Mouse (Mus musculus) heart, adult 9 months (tissue): ENCODE data around the gene Myo1g.
A peak's percentile ranks its signal among the peaks of the same experiment; 100 is the strongest.

Source experiments
- DNase-seq, 2 experiments: peaks; one replicate each; pipeline ENCODE4 v3.0.0; 2022; ENCODE audit warnings: low spot score in 2 of 2

Myo1g gene

DNA sequence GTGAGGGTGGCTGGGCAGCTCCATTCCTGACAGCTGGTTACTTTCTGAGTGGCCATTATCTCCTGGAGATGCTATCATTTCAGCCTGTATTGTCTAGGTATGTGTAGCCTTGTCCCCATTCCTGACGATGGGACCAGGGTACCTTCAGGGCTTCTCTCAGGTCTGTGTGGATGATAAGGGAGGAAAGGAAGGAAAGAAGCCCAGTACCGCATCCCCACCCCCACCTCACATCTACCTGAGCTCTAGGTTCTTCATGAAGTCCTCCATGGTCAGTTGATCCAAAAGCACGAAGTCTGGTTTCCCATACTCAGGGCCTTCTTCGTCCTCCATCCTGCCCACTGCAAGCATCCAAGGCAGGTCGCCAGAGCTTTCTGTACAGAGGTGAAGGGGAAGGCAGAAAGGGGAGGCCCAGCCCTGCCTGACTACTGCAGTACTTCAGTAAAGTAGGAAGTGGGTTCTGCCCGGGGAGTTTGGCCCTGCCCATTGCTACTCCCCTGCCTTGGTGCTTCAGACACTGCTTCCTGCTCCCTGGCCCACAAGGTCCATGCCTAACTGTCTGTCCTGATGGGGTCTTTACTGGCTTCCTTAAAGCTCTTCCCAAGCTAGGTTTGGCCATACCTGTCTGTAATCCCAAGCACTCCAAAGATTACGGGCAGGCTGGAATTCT is at the start of gene Myo1g:
Myo1g (minus strand) TSS at position 459 of the 667 bp plus-strand sequence.
- DNase-seq, result peak; percentile 12 to 37

DNA sequence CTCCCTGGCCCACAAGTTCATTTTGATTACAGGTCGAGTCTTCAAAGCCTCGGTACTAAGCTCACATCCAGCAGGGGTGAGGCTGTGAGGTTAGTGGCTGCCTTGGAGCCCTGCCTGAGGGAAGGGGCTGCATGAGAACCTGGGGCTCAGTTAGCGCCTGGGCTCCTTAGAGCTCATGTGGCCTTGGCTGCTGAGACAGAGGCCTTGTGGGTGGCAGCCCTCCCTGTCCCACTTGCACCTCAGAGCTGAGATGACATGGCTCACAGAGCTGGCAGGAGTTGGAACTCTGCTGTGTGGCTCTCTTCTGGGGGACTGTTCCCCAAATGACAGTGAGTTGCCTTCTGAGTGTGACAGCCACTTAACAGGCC is 48.6 kb upstream of the Myo1g start:
- DNase-seq, result no peak

DNA sequence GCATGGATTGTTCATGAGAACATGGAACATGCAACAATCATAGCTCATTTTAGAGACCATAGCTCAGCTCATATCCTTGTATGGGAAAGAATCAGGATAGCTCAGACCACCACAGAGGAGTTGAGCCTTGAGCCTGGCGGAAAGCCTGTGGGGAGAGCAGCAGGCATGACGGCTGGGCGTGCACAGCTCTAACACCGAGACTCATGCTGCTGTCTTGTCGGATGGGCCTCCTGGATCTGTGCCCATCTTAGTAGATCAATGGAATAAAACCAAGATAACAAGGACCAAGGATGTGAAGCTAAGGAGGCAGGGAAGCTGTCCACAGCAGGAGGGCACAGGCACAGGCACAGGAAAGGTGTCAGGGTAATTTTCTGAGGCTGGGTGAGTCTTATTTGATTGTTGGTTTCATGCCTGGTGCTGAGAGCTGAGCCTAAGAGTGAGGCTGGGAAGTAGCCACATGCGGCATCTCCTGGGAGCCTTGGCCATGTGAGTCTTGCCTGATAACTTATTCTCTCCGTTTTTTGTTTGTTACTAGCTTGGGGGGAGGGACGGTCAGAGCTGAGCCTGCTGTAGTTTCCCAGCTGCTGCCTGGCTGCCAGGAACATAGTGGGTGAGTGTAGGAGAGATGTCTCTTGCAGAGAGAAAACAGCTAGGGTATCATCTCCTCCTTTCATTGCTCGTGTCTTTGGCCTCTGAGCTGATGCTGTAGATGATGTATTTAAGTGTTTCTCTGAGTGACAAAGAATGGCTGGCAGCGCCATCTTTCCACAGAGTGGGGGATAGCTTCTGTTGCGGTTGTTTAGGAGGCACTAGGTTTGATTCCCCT is 48.0 kb upstream of the Myo1g start:
- peak; percentile 60 to 65 for DNase-seq

DNA sequence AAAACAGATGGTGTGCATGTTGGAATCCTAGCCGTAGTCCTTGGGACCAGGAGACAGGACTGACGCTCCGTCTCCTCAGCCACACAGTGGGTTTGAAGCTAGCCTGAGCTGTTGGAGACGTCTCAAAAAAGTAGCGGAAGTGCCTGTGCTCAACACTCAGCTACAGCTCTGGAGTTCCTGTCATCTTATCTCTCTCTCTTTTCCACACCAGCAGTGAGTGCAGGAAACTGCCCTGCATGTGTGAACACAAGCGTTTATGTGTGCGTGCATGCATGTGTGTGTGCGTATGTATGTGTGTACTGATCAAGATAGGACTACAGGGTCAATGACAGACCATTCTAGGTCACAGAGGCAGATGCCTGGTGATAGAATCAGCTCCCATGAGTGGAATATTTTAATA is 47.2 kb upstream of the Myo1g start:
- no peak for DNase-seq

DNA sequence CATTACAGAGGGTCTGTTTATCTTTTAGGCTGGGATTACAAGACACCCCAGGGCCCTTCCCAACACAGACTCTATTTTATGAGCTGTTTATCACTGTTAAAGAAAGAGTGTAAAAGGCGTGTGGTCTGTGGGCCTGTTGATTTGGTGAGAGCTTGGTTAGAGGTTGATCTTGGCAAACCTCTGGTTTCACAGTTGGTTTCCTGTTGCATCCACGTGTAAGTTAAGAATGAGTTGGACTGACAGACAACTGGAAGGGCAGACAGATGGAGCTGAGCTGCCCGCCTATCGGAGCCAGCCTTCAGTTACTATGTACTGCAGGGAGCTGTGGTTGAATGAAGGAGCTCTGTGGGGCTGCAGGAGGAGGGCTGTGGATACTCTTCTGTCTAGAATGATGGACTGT is 45.7 kb upstream of the Myo1g start:
- DNase-seq, result no peak

DNA sequence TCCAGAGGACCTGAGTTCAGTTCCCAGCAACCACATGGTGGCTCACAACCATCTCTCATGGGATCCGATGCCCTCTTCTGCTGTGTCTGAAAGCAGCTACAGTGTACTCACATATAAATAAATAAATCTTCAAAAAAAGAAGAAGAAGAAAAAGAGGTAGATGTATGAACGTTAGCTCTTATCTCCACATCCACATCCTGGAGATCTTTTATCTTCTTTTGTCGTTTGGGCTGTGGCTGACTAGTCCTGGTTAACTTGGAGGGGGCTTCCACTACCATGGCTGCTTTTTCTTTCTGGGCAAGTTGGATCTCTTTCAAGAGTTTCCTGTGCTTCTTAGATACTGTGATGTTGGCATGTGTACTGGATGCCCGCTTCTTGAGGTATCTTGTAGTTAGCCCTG is 42.4 kb upstream of the Myo1g start:
- no peak for DNase-seq

DNA sequence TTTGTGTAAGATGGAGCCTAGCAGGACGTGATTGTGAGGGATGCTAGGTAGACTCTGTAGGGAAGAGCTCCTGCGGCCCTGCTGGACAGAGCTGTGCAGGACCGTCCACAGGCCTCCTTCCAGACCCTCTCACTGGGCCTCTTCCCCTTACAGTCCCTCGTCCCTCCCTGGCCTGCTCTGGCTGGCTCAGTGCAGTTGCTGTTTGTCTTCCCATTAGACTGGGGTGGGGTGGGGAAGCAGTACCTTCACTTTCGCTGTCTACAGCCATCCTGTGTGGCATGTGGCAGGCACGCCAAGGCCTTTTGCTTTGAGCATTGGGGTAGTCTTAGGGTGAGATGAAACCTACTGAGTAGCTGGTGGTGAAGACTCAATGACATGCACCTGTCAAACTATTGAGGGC is 41.6 kb upstream of the Myo1g start:
- peak in 1 of 2 experiments; percentile 35 for DNase-seq

DNA sequence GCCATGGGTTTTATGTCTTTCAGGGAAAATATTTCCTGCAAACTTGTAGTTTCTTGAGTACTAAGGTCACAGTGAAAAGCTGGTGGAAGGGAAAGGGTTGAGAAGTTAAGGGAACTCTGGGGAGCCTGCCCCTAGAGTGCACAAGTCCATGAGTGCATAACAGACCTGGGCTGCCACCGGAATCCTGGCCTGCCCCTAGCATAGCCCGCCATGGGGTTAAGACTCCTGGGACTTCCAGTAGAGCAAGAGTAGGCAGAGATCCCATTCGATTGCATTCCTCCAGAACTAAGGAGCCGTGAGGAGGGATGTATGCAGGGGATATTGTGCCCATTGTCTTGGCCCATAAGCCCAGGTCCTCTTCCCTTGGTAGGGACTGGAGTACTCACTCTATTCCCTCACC is 40.7 kb upstream of the Myo1g start:
- no peak for DNase-seq

DNA sequence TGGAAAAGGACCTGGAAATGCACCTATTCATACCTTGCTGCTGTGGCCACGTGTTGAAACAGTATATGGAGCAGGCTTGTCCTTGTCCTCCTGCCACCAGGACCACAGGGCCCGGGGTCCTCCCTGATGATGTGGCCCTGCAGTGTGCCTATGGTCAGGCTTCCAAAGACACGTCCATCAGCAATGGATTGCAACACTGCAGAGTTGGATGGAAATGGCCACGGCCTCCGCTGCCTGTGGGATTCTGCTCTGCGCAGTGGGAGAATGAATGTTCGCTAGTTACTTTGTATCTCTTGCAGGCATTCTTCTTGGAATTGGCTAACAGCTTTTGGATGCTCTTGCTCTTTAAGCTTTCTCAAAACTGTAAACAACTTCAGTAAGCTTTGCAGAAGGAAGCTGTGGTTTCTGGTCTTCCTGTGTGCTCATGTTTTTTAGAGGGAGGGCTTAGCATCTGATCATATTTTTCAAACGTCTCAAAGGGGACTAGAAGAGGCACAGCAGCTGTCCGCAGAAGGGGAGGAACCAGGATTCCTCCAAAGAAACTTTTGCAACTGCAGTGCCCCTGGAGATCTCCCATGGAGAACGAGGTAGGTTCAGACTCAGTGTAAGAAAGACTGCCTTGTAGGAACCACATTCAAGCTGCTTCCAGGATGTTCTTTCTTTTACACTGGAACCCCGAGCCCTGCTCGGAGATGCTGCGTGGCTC is 40.0 kb upstream of the Myo1g start:
- DNase-seq, result peak; percentile 48 to 68

DNA sequence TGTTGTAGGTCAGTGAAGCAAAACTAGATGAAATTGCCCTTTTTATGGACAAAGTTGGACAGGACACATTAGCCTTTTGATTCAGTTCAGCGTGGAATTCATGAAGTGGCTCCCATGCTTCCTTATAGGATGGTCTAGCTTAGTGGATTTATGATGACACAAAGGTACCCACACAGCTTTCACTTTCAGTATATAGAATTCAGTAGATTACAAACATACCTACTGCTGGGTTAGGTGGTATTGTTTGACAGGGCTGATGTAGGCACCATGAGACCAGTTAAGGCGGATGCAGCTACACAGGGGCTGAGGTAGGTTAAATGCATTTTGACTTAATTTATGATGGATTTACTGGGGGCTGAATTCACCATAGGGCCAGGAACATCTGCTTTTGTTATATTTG is 39.2 kb upstream of the Myo1g start:
- DNase-seq, result no peak

DNA sequence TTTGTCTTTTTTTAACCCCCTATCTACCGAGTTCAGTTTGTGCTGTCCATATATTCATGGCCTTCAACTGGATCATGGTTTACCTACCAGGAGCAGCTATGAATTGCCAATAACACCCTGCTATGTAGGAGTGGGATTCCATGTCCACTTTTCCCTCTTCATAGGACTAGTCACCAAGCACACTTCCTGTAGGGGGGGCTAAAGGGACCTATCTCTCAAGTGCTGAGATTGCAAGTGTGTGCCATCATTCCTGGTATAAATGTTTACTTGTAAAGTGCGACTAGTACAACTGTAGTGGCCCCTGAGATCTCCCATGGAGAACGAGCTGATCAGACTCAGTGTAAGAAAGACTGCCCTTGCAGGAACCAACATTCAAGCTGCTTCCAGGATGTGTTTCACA is 37.5 kb upstream of the Myo1g start:
- no peak for DNase-seq

DNA sequence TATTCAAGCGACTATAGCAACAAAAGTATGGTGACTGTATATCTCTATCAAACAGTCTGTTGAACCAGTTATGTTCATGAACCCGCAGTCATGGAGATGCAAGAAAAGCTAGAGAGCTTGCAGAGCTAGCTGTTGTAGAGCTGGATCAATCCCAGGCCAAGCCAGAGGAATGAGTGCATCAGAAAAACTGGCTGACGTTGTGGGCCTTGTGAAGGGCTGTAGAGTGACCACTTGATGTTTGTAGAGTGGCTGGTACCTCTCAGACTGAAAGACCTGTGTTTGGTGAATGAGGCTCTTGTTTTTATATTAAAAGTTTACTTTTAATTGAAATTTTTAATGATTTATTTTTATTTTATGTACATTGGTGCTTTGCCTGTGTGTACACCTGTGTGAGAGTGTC is 29.4 kb upstream of the Myo1g start:
- no peak for DNase-seq

DNA sequence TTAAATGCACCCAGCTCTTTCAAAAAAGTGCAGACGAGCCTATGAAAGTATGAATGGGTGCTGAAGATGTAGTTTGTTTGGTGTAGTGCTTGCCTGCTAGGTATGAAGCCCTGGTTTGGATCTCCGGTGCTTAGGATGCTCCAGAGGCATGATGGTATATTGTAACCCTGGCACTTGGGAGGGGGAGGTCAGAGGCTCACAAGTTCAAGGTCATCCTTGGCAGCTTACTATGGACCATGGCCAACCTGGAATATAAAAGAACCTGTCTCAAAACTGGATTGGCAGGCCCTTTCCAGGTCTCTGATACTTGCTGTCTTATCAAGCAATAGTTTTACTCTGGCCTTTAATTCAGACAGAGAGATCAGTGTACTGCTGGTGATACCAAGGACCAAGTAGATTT is 29.0 kb upstream of the Myo1g start:
- no peak for DNase-seq

DNA sequence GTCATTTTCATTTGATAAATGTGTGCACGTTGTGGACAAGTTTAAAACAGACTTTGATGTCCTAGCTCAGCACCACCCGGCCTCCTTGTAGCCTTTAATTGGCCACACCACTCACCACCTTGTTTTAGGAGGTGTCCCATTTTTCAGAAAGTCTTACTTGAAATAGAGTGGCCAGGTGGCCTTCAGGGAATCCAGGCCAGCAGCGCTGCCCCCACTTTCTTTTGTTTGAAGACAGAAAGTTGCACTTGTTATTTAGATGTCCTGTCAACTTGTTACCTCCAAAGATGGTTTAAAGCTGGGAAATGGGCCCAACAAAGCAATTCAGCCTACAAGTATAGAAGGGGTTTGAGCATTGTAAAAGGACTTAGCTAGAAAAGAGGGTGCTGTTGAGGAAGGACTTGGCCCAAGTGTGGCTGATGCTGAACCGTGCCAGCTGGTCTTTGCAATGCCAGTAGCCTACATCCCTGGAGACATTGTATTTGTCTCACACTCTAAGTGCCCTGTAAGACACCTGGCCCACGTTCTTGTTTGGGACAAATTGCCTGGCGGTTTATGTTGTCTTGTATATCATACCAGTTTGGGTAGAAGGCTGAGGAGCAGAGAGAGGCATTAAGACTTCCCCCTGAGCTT is 27.0 kb upstream of the Myo1g start:
- DNase-seq, result no peak

DNA sequence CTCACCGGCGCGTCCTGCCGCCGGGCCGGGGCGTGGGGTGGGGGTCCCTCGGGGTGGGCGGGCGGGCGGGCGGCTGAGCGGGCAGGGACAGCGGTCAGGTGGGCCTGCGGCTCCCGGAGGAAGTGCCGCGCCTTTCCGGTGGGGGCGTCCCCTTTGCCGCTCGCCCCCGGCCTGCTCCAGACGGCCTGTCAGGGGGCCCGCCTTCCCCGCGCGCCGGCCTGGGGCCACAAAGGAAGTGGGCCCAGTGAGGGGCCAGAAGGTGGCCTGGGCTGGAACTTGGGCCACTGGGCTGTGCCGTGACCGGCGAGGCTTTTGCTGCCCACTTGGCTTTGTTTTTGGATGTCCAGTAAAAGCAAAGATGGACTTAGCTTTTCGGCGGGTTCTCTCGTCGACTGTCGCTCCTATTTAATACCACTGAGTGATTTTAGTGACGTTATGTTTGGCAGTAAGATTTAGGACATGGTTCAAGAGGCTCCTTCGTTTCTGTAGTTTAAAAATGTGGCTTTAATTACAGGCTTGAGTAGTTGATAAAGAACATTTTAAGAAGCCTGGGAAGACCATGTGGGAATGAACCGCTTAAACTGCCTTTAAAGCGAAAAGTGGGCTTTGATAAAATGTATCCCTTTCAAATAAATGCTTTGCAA is 26.4 kb upstream of the Myo1g start:
- DNase-seq, result peak; percentile 79 to 87

DNA sequence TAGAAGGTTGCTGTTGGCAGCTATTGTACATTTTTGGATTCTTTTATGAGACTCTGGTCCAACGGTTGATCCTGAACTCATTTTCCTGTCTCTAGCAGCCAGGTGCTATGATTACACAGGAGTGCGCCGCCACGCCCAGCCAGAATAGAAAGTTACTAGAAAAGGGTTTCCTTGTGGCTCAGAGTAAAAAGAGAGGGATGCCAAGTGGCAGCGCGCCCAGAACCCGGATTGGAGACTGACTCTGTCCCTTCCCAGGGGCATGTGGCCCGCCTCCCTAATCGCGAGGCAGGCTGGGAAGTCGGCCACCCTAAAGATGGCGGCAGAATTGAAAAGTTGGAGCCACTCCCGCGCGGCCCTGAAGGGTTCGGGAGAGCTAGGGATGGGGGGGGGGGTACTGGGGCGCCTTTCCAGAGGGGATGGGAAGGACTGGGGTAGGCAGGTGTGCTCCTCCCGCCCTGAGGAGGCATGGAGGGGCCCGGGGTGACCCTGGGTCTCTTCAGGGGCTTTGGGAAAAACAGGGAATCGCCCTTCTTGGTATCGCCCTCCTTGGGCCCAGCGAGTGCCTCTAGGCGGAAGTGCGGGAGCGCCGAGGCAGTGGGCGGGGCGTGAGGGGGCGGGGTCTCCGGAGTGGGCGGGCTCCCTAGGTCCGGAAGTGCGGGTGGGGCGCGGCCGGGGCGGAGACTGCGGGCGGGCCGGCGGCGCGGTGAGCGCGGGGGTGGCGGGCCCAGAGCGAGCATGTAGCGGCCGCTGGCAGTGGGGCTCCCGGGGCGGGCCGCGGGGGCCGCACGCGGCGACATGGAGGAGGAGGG is 25.6 kb upstream of the Myo1g start, which contains the start of gene Ccm2:
Ccm2 (plus strand) TSS at position 683 of the 809 bp plus-strand sequence.
- DNase-seq, result peak; percentile 97 to 98

DNA sequence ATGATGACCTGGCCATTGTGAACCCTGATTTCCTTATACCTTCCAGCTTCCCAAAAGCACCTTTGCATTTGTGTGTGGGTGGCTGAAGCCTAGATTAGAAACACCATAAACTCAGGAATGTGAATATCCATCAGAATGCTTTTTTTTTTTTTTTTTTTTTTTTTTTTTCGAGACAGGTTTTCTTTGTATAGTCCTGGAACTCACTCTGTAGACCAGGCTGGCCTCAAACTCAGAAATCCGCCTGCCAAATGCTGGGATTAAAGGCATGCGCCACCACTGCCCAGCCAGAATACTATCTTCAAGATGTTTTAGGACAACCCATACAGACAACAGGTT is 25.1 kb upstream of the Myo1g start:
- no peak for DNase-seq

DNA sequence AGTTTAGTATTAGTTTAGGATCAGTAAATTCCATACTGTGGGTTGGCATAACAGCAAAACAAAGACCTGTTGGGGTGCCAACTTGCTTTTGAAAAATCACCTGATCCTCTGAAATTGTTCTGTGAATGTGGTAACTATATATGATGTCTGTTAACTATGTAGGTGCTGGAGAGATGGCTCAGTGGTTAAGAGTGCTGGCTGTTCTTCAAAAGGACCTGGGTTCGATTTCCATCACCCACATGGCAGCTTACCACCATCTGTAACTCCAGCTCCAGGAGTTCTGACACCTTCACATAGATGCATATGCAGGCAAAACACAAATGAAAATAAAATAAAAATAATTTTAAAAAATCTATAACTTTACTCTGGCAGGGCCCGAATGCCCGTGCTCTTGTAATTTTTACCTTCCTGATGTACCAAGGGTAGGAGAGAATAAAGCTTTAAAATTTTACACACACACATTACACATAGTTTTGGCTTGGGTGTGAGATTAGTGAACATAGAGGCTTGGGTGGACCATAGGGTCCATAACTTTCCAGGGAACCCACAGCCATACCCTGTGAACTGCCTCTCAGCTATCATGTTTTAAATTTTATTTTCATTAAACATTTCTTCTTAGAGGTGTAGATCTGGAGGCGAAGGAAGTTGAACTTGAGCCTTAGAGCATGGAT is 24.6 kb upstream of the Myo1g start:
- no peak for DNase-seq

DNA sequence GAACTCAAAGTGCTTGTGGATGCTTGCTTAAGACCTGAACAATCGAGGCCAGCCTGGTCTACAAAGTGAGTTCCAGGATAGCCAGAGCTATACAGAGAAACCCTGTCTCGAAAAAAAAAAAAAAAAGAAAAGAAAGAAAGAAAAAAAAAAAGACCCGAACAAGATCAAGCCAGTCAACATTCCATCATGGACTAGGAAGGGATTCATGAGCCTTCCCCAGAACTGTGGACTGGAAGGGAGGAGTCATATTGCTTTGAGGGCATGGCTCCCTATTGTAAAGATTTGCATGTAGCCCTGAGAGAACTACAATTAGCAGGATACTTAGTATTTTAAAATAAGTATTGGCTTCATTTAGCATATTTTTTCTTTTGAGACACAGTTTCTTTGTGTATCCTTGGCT is 23.9 kb upstream of the Myo1g start:
- DNase-seq, result no peak

DNA sequence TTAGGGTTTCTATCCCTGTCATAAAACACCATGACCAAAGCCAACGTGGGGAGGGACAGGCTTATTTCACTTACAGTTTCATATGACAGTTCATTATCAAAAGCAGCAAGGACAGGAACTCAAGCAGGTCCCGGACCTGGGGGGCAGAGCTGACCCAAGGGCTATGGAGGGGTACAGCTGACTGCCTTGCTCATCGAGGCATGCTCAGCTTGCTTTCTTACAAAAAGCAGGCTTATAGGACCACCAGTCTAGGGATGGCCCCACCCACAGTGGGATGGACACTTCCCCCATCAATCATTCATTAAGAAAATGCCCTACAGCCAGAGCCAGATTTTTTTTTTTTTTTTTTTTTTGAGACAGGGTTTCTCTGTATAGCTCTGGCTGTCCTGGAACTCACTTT is 10.0 kb upstream of the Myo1g start:
- DNase-seq, result no peak

DNA sequence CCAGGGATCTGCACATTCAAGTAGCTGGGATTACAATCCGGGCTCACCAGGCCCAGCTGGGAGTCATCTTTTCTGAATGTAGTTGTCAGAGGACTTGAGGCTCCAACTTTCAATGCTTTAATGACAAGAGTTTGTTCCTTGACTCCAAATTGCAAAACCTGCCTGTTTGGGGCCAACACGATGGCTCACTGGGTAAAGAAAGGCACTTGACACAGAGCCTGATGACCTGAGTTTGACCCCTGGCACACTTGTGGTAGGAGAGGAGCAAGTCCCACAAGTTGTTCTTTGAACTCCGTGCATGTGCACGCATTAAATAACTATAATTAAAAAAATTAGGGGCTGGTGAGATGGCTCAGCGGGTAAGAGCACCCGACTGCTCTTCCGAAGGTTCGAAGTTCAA is 9.2 kb upstream of the Myo1g start:
- DNase-seq, result no peak
